Mouse (Mus musculus): ENCODE results near the gene Gm38655. TPM values are rescaled to one million over a fixed set of nuclear protein-coding genes. Genes with fewer than 3 reads are reported as not detected.

Gm38655 gene
- polyA plus RNA-seq, 1 experiment from 2014 or later = 6.0 TPM

- Histone ChIP-seq H3K4me1 (replicated peaks; ENCODE audit: control insufficient read depth, insufficient read depth) (peaks cover 3% of the 10 kb centered on the region; the same call in 1 of the 2 replicates), H3K4me2 (replicated peaks; ENCODE audit: low read depth) (no peak overlapping the region), H3K4me3 (ENCODE audit: low read depth, low read length) (no peak overlapping the region), H3K9ac (ENCODE audit: low read length) (no peak overlapping the region), H3K27ac (replicated peaks) (no peak overlapping the region), H3K36me3 (ENCODE audit: control insufficient read depth, insufficient read depth, low read length) (peaks cover 8% of the 10 kb centered on the region; the same call in 1 of the 2 replicates), H3K27me3 (ENCODE audit: control insufficient read depth, insufficient read depth, low read length) (no peaks in the 10 kb centered on the region), H3K9me3 (ENCODE audit: control insufficient read depth, low read length) (no peaks in the 10 kb centered on the region)
- WGBS = 72% methylated on average over 1 of the region's 1 CpGs
- no peak for TF ChIP-seq CTCF (IDR thresholded peaks at IDR 0.05; ENCODE audit: low read depth)
- DNase-seq (ENCODE audit: low spot score) = no peak
- no peak for ATAC-seq (ENCODE audit: low FRiP score, low TSS enrichment)
Measured at GRCm38 (mm10) chr17:25220746-25221145, 45.5 kb upstream of the Gm38655 start.

GRCm38 (mm10) chr17:25219492-25220295 is 44.4 kb upstream of the Gm38655 start:
- Histone ChIP-seq H3K9me3 (ENCODE audit: control insufficient read depth, low read length) (no peaks in the 10 kb centered on the region), H3K27me3 (ENCODE audit: control insufficient read depth, insufficient read depth, low read length) (no peaks in the 10 kb centered on the region), H3K36me3 (ENCODE audit: control insufficient read depth, insufficient read depth, low read length) (peaks cover 14% of the 10 kb centered on the region; the same call in 1 of the 2 replicates), H3K4me3 (ENCODE audit: low read depth, low read length) (no peak overlapping the region), H3K9ac (ENCODE audit: low read length) (no peak overlapping the region), H3K27ac (replicated peaks) (no peak overlapping the region), H3K4me1 (replicated peaks; ENCODE audit: control insufficient read depth, insufficient read depth) (peaks cover 3% of the 10 kb centered on the region; the same call in 1 of the 2 replicates), H3K4me2 (replicated peaks; ENCODE audit: low read depth) (no peak overlapping the region)
- ATAC-seq (ENCODE audit: low FRiP score, low TSS enrichment) (no peak), DNase-seq (ENCODE audit: low spot score) (no peak)
- 90% methylated on average over 15 of the region's 15 CpGs for WGBS
- no peak for TF ChIP-seq EP300 (optimal IDR thresholded peaks at IDR 0.05)

GRCm38 (mm10) chr17:25218967-25219366 is 43.7 kb upstream of the Gm38655 start:
- Histone ChIP-seq H3K4me3 (ENCODE audit: low read depth, low read length) (no peak overlapping the region), H3K4me2 (replicated peaks; ENCODE audit: low read depth) (no peak overlapping the region), H3K9ac (ENCODE audit: low read length) (no peak overlapping the region), H3K9me3 (ENCODE audit: control insufficient read depth, low read length) (no peaks in the 10 kb centered on the region), H3K27ac (replicated peaks) (no peak overlapping the region), H3K27me3 (ENCODE audit: control insufficient read depth, insufficient read depth, low read length) (no peaks in the 10 kb centered on the region), H3K4me1 (replicated peaks; ENCODE audit: control insufficient read depth, insufficient read depth) (peaks cover 3% of the 10 kb centered on the region; the same call in 1 of the 2 replicates), H3K36me3 (ENCODE audit: control insufficient read depth, insufficient read depth, low read length) (peaks cover 14% of the 10 kb centered on the region; the same call in 1 of the 2 replicates)
- no peak for DNase-seq (ENCODE audit: low spot score)
- ATAC-seq (ENCODE audit: low FRiP score, low TSS enrichment) = no peak
- WGBS = 91% methylated on average over 9 of the region's 9 CpGs
- TF ChIP-seq EP300 (optimal IDR thresholded peaks at IDR 0.05) (no peak), CTCF (IDR thresholded peaks at IDR 0.05; ENCODE audit: low read depth) (no peak)

- Histone ChIP-seq H3K9me3 (ENCODE audit: control insufficient read depth, low read length) (no peaks in the 10 kb centered on the region), H3K9ac (ENCODE audit: low read length) (no peak overlapping the region), H3K27ac (replicated peaks) (no peak overlapping the region), H3K27me3 (ENCODE audit: control insufficient read depth, insufficient read depth, low read length) (no peaks in the 10 kb centered on the region), H3K36me3 (ENCODE audit: control insufficient read depth, insufficient read depth, low read length) (peaks cover 19% of the 10 kb centered on the region; the same call in 1 of the 2 replicates), H3K4me2 (replicated peaks; ENCODE audit: low read depth) (no peak overlapping the region), H3K4me3 (ENCODE audit: low read depth, low read length) (no peak overlapping the region), H3K4me1 (replicated peaks; ENCODE audit: control insufficient read depth, insufficient read depth) (no peaks in the 10 kb centered on the region)
- DNase-seq (ENCODE audit: low spot score) (no peak), ATAC-seq (ENCODE audit: low FRiP score, low TSS enrichment) (no peak)
- WGBS = 77% methylated on average over 3 of the region's 3 CpGs
- TF ChIP-seq EP300 (optimal IDR thresholded peaks at IDR 0.05) = no peak
- no peak for TF ChIP-seq CTCF (IDR thresholded peaks at IDR 0.05; ENCODE audit: low read depth)
Measured at GRCm38 (mm10) chr17:25215431-25215830, 40.2 kb upstream of the Gm38655 start.

GRCm38 (mm10) chr17:25211705-25212104 is 36.4 kb upstream of the Gm38655 start:
- TF ChIP-seq EP300 (optimal IDR thresholded peaks at IDR 0.05) (no peak), CTCF (IDR thresholded peaks at IDR 0.05; ENCODE audit: low read depth) (no peak)
- 60% methylated on average over 4 of the region's 4 CpGs for WGBS

More at GRCm38 (mm10) chr17:25211705-25212104, 36.4 kb upstream of the Gm38655 start:
- Histone ChIP-seq H3K4me2 (replicated peaks; ENCODE audit: low read depth) (no peak overlapping the region), H3K9ac (ENCODE audit: low read length) (no peak overlapping the region), H3K9me3 (ENCODE audit: control insufficient read depth, low read length) (no peaks in the 10 kb centered on the region), H3K27ac (replicated peaks) (no peak overlapping the region), H3K36me3 (ENCODE audit: control insufficient read depth, insufficient read depth, low read length) (peaks cover 31% of the 10 kb centered on the region), H3K27me3 (ENCODE audit: control insufficient read depth, insufficient read depth, low read length) (no peaks in the 10 kb centered on the region), H3K4me1 (replicated peaks; ENCODE audit: control insufficient read depth, insufficient read depth) (no peaks in the 10 kb centered on the region), H3K4me3 (ENCODE audit: low read depth, low read length) (no peak overlapping the region)
- ATAC-seq (ENCODE audit: low FRiP score, low TSS enrichment) = no peak
- no peak for DNase-seq (ENCODE audit: low spot score)

Data from stomach, postnatal 0 days (tissue).